Mouse (Mus musculus): ENCODE measurements around the gene Adam34. TPM values are rescaled to one million over a fixed set of nuclear protein-coding genes. Genes with fewer than 3 reads are reported as not detected.

Adam34 gene
- total RNA-seq (2023), result not detected

DNA sequence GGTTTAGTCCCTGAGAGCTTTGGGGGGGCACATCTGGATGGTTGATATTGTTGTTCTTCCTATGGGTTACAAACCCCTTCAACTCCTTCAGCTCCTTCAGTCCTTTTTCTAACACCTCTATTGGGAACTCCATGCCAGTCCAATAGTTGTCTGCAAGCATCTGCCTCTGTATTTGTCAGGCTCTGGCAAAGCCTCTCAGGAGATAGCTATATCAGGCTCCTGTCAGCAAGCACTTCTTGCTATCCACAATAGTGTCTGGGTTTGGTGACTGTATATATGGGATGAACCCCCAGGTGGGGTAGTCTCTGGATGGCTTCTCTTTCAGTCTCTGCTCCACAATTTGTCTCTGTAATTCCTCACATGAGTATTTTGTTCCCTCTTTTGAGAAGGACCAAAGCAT is at the start of gene Adam34:
TSS of gene Adam34 (minus strand) at position 101 of the 400 bp plus-strand sequence.

DNA sequence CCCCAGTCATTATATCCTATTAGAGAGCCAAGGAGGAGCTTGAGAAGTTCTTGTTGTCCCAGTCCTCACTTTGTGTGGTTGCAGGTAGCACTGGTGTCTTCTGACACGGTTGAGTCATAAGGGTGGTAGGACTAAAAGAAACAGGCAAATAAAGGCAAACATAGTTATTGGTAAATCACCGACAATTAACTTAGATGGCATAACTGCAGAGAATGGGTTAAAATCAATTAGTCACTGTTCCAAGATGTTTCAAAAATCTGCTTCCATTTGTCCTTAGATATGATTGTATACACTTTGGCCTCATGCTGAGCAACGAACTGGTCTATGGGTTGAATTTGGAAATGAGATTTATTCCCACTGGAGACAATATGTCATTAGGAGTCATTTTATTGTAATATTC is 82.7 kb downstream of the Adam34 start, which contains the start of gene Gm5346:
TSS of gene Gm5346 (minus strand) at position 101 of the 400 bp plus-strand sequence.

Other genes with a start within 250 kb of the Adam34 start
- not detected for gene Adam26b, start 181.9 kb downstream of the Adam34 start, total RNA-seq (2023)
- not detected for gene Adam26a, start 133.3 kb downstream of the Adam34 start, total RNA-seq (2023)
- gene Gm5346, start 82.8 kb downstream of the Adam34 start, total RNA-seq (2023), result not detected

Data from CD4-positive naive resting alpha-beta T cell, adult 57 days (primary cell).